Mouse (Mus musculus) midbrain, postnatal 0 days (tissue): ENCODE results near the gene Dok7. TPM values are rescaled to one million over a fixed set of nuclear protein-coding genes. Genes with fewer than 3 reads are reported as not detected.

ENCODE experiments used
- ATAC-seq: fragments of 200-750 bp; cut with Nextera tagmentation; 2 replicates; pipeline ENCODE4 v1.8.0; 2017; ENCODE audit warnings: moderate number of reproducible peaks, mild to moderate bottlenecking, moderate TSS enrichment, moderate library complexity; ENCODE audit not compliant: low FRiP score
- DNase-seq: peaks from one replicate; pipeline ENCODE4 v3.0.0-alpha.2; 2015; ENCODE audit warnings: low spot score
- H3K27ac ChIP-seq: fragments of 300-500 bp; sonication (generic); 2 replicates; pipeline ENCODE4 v1.5.1; 2014; ENCODE audit warnings: low read depth, mild to moderate bottlenecking, low read length, mixed read lengths
- H3K27me3 ChIP-seq: fragments of 300-500 bp; sonication (generic); 2 replicates; pipeline ENCODE4 v1.6.1; 2014; ENCODE audit warnings: low read length, control low read depth, mixed read lengths; ENCODE audit not compliant: insufficient read depth
- H3K36me3 ChIP-seq: fragments of 300-500 bp; sonication (generic); 2 replicates; pipeline ENCODE4 v1.6.1; 2014; ENCODE audit warnings: low read length, control low read depth, mixed read lengths; ENCODE audit not compliant: insufficient read depth
- H3K4me1 ChIP-seq: fragments of 300-500 bp; sonication (generic); 2 replicates; pipeline ENCODE4 v1.6.1; 2014; ENCODE audit warnings: mild to moderate bottlenecking, control low read depth, antibody characterized with exemption, low read length, mixed read lengths; ENCODE audit not compliant: insufficient read depth
- H3K4me2 ChIP-seq: fragments of 300-500 bp; sonication (generic); 2 replicates; pipeline ENCODE4 v1.6.1; 2014; ENCODE audit warnings: low read depth, mild to moderate bottlenecking, low read length, mixed read lengths; ENCODE audit not compliant: poor library complexity, severe bottlenecking
- H3K4me3 ChIP-seq: fragments of 300-500 bp; sonication (generic); 2 replicates; pipeline ENCODE4 v1.5.1; 2014; ENCODE audit warnings: low read depth, mild to moderate bottlenecking, low read length, moderate library complexity
- H3K9ac ChIP-seq: fragments of 300-500 bp; sonication (generic); replicated peaks from 2 replicates; pipeline ENCODE4 v1.6.1; 2014; ENCODE audit warnings: mild to moderate bottlenecking, low read length, moderate library complexity, mixed read lengths; ENCODE audit not compliant: poor library complexity, severe bottlenecking
- H3K9me3 ChIP-seq: fragments of 300-500 bp; sonication (generic); 2 replicates; pipeline ENCODE4 v1.6.1; 2016; ENCODE audit warnings: low read length, control low read depth
- CTCF ChIP-seq: IDR thresholded peaks from 2 replicates; pipeline ENCODE4 v1.5.1; 2016; ENCODE audit warnings: antibody characterized with exemption, mild to moderate bottlenecking
- WGBS: fragments of 180-500 bp; shearing (Covaris S2); extraction: QIAGEN DNeasy Blood & Tissue Kit; methylation state at CpG from one replicate; pipeline ENCODE4 v1.1.7; 2014; 5-methylcytosine and 5-hydroxymethylcytosine counted together
- polyA plus RNA-seq: library from polyadenylated mRNA; unstranded; fragments of >200 nt; fragmentation: Nextera tagmentation; extraction: Ambion mirVana; gene quantifications from 2 replicates; pipeline ENCODE4 v1.2.1, GENCODE M21; 2015
- total RNA-seq: library from RNA; depleted of rRNA; stranded (reverse); fragments of >200 nt; gene quantifications from 2 replicates; pipeline ENCODE4 v1.2.3, GENCODE M21; 2014

Dok7 gene
- total and polyA plus RNA-seq, 2 experiments from 2014 or later, result 10.8 to 25.1 TPM

DNA sequence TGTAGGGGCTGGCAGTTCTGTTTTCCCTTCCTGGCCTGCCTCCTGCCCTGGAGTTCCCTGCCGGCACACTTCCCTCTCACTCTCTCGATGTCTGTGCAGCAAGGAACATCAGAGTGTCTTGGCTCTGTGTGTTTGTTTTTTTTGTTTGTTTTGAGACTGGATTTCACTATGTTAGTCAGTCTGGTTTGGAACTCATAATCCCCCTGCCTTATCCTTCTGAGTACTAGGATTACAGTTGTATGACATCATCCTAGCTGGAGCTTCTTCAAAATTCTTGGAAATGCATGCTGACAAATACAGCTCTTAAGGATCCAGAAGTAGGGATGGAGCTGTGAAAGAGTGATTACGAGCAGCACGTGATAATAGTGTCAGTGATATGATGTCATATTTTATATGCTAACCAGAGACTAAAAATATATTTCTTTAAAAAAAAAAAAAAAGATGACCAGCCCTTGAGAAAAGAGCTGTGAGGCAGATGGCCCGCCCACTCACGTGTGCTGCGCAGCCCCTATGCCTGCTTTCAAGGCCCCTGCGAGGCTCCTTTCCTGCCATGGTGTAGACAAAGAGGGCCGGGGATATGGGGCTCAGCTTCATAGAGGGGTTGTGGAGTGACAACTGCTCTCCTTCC lies 36.8 kb upstream of the Dok7 start:
- H3K36me3 ChIP-seq, result peaks cover 18% of the 10 kb centered on the region; the same call in 1 of the 2 replicates
- H3K27ac ChIP-seq, result no peak overlapping the region
- no peak for TF ChIP-seq CTCF
- no peak overlapping the region for H3K4me3 ChIP-seq
- no peaks in the 10 kb centered on the region for H3K9me3 ChIP-seq
- WGBS, result 79% methylated on average over 9 of the region's 9 CpGs
- H3K4me1 ChIP-seq, result no peaks in the 10 kb centered on the region; the same call in 1 of the 2 replicates
- H3K9ac ChIP-seq, result no peak overlapping the region
- H3K27me3 ChIP-seq, result no peaks in the 10 kb centered on the region
- ATAC-seq, result no peak
- no peak for DNase-seq
- H3K4me2 ChIP-seq, result no peak overlapping the region

DNA sequence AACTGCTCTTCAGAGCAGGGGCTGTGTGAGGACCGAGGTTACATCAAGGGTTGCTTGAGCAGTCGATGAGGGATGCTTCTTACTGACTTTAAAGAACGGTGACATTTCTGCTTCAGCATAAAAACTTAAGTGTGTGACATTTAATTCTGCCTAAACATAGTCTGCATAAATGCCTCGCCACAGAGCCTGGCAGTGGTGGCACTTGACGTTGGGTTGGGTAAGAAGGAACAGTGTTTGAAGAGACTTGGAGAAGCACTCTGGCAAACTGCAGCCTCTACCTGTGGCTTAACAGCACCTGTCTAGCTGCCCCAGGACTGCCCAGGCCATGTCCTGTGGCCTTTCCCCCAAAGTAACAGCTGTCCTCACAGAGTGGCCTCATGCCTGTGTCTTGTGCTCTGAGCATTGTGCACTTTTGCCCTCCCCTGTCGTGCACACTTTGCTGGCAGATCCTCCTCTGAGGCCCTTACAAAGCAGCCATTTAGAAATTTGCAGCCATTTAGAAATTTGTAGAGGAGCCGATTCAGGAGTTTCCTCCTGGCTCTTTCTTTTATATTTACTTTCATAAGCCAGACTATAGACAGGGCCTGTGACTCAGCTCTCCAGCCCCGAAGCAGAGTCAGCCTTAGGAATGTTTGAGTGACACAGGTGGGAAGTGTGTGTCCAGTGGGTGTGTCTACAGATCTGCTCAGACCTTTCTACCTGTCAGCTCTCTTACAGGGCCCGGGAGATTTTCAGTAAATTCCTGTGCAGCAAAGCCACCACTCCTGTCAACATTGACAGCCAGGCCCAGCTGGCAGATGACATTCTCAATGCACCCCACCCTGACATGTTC lies 35.9 kb upstream of the Dok7 start:
- Histone ChIP-seq H3K4me1 (no peaks in the 10 kb centered on the region; the same call in 1 of the 2 replicates), H3K4me2 (no peak overlapping the region), H3K27me3 (no peaks in the 10 kb centered on the region), H3K9ac (no peak overlapping the region), H3K36me3 (peaks cover 21% of the 10 kb centered on the region; the same call in 1 of the 2 replicates), H3K27ac (no peak overlapping the region), H3K4me3 (no peak overlapping the region), H3K9me3 (no peaks in the 10 kb centered on the region)
- no peak for DNase-seq
- no peak for TF ChIP-seq CTCF
- 77% methylated on average over 9 of the region's 9 CpGs for WGBS
- ATAC-seq, result no peak

DNA sequence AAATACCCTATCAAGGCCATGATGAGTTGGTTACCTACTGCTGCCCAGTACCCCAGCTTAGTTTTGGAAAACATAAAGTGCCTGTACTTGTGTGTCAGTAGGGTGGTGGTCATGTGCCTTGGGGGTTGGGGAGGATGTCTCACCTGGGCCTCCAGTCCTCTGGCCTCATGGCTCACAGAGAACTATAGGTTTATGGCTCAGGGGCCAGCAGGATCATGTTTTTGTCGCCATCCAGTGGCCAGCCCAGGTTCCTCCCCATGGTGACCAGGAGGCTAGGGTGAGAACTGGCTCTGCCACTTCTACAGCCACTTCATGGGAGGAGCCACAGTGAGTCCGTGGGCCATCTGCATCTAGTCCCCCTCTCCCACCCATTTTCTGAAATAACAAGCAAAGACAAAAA lies 31.6 kb upstream of the Dok7 start:
- no peak overlapping the region for H3K4me2 ChIP-seq
- H3K4me1 ChIP-seq, result no peaks in the 10 kb centered on the region
- H3K27ac ChIP-seq, result no peak overlapping the region
- ATAC-seq (0 out of 2 replicates have a peak, but pooled peaks have one; percentile 40), DNase-seq (peak; percentile 65)
- H3K9ac ChIP-seq, result no peak overlapping the region
- 30% methylated on average over 2 of the region's 2 CpGs for WGBS
- no peaks in the 10 kb centered on the region for H3K27me3 ChIP-seq
- peak; percentile 76 for TF ChIP-seq CTCF
- peaks cover 56% of the 10 kb centered on the region for H3K36me3 ChIP-seq
- H3K9me3 ChIP-seq, result no peaks in the 10 kb centered on the region
- H3K4me3 ChIP-seq, result no peak overlapping the region

DNA sequence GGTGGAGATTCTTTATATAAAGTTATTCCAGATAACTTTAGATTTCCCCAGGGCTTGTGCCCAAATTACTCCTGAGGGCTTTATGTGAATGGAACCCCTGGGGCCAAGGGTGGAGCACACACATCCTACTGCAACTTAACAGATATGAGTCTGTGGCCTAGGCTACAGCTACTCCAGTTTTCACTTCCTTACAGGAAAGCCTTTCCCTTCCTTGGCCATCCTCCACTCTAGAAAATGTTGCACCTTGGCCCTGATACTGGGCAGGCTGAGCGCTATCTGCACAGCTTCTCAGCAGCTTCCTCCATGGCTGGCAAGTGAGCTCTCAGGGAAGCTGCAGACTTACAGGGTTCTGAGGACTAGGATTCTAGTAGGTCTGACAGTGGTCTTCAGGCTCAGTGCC lies 27.3 kb upstream of the Dok7 start:
- no peak for TF ChIP-seq CTCF
- no peak overlapping the region for H3K9ac ChIP-seq
- H3K4me1 ChIP-seq, result no peaks in the 10 kb centered on the region
- H3K9me3 ChIP-seq, result no peaks in the 10 kb centered on the region
- no peaks in the 10 kb centered on the region for H3K27me3 ChIP-seq
- ATAC-seq (no peak), DNase-seq (no peak)
- peaks cover 53% of the 10 kb centered on the region for H3K36me3 ChIP-seq
- no peak overlapping the region for H3K4me2 ChIP-seq
- no peak overlapping the region for H3K4me3 ChIP-seq
- WGBS, result 92% methylated on average over 1 of the region's 1 CpGs
- no peak overlapping the region for H3K27ac ChIP-seq

- H3K27ac ChIP-seq, result no peak overlapping the region
- DNase-seq, result no peak
- H3K27me3 ChIP-seq, result no peaks in the 10 kb centered on the region
- H3K4me1 ChIP-seq, result no peaks in the 10 kb centered on the region
- peaks cover 53% of the 10 kb centered on the region for H3K36me3 ChIP-seq
- 0 out of 2 replicates have a peak overlapping the region, but pooled peaks have one; percentile 19 for H3K9ac ChIP-seq
- H3K4me3 ChIP-seq, result no peak overlapping the region
- no peaks in the 10 kb centered on the region for H3K9me3 ChIP-seq
- WGBS, result 87% methylated on average over 5 of the region's 5 CpGs
- TF ChIP-seq CTCF, result no peak
- H3K4me2 ChIP-seq, result no peak overlapping the region
- ATAC-seq, result no peak
Observed at GRCm38 (mm10) chr5:35029755-35030154, 26.8 kb upstream of the Dok7 start.

DNA sequence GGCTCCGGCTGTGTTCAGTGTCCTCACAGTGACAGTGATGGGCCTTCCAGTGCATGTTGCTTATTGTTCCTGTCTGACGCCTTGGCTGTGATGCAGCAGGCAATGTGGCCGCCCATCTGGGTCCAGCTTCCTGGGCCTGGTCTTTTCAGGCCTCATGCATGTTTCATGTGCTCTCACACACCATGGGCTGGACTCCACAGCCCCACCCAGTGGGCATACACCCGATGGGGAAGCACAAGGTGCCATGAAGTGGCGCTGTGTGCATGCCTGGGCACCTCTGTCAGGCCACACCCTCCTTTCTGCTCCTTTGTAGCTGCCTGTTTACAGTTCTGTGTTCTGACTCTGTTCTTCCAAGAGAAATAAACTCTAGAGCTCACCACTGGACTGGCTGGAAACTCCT lies 23.5 kb upstream of the Dok7 start:
- Histone ChIP-seq H3K27me3 (no peaks in the 10 kb centered on the region), H3K4me2 (no peak overlapping the region), H3K4me3 (no peak overlapping the region), H3K4me1 (no peaks in the 10 kb centered on the region), H3K36me3 (peaks cover 29% of the 10 kb centered on the region), H3K9me3 (no peaks in the 10 kb centered on the region), H3K27ac (no peak overlapping the region), H3K9ac (no peak overlapping the region)
- DNase-seq (no peak), ATAC-seq (no peak)
- WGBS, result 68% methylated on average over 5 of the region's 5 CpGs
- peak; percentile 46 for TF ChIP-seq CTCF
